Mouse (Mus musculus) retina, postnatal 7 days (tissue): Measurements from ENCODE around the gene Klhdc8b.
A peak's percentile ranks its signal among the peaks of the same experiment; 100 is the strongest.

Experiments
- DNase-seq: peaks from one replicate; pipeline ENCODE4 v3.0.0-alpha.2; 2012; ENCODE audit warnings: low read depth, low spot score

Gene Klhdc8b

DNA sequence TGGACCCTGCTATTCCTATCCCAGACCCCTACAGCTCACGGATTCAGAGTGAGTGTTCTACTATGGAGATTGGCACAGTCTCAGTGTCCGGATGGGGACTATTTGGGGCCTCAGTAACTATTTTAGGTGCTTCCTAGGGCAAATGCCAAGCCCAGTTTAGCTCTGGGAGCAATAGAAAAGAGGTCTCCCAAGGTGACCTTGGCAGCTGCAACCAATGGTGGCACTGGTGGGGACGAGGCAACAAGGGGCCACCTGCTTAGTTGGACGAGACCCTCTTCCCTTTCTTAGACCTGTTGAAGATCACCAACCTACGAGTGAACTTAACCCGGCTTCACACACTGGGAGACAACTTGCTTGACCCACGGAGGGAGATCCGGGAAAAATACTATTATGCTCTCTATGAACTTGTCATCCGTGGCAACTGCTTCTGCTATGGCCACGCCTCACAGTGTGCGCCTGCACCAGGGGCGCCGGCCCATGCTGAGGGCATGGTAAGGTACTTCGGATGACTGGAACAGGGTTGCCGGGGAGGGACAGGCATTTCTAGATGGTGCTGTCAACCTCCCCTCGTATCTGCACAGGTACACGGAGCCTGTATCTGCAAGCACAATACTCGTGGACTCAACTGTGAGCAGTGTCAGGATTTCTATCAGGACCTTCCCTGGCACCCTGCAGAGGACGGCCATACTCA, 20.3 kb upstream of the Klhdc8b start:
- no peak for DNase-seq

DNA sequence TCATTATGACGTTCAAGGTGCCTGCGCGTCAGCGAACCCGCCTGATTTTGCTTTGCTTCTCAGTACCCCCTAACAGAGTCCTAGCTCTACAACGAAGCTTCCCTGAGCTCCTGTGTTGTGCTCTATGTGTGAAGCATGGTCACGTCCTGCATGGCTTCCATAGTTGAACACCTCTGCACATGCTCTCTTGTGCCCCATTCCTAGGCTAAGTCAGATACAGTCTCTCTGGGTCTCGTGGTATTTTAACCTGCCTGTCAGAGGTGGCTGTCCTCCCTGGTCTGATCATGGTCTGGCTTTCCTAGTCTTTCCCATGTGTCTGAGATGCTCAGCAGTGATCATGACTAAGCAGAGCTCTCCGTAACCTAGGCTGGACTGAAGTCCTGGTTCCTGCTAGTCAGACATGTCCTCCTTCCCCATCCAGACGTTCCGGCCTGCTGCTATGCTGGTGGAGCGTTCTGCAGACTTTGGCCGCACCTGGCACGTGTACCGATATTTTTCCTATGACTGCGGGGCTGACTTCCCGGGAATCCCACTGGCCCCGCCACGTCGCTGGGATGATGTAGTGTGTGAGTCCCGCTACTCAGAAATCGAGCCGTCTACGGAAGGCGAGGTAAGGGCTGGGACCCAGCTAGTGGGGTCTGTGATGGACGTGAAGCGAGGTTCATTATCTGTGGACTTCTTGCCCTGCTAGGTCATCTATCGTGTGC, 19.6 kb upstream of the Klhdc8b start:
- DNase-seq = no peak

DNA sequence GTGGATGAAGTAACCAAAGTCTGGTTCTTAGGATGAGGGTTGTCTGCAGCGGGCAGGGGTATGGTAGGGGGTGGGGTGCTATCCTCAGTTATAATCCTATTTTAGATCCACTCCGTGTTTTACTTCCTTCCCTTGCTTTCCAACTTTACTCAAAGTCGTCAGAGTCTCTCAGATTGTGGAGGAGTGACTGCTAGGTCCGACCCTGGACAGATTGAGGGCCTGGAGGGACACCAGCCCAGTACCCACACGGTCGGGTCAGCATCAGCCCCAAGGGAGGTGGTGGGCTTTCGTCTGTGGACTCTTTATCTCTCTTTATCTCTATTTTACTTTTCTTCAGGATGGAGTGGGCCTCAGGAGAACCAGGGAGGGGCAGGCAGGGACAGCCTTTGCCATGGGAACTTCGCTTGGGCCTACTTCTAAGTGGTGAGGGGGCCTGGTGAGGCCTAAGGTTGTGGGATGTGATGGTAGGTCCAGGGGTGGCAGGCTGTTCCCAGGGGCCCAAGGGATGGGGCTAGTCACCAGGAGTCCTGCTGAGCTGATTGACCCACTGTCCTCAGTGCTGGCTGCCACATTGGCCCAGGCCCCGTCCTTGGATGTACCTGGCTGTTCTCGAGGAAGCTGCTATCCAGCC, 18.5 kb upstream of the Klhdc8b start, which contains the start of gene Lamb2:
Gene Lamb2, plus strand, starts transcription at position 16 of the 631 bp plus-strand sequence.
- DNase-seq = no peak

DNA sequence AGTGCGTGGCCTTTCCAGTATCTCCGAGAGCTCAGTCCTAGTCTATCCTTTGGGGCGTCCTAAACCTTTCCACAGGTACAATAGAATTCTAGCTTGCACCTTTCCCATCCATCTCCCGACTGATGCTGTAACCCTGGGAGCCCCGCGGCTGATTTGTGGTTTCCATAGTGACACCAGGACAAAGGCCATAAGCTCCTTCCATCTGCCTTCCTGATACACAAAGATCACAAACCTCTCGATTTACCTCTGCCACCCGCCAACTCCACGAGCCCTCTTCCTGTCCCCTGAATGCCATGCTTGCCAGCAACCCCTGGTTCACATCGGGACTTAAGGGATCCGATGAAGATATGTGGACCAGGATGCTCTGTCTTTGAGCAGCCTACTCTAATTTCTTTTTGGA, 17.9 kb upstream of the Klhdc8b start:
- no peak for DNase-seq

DNA sequence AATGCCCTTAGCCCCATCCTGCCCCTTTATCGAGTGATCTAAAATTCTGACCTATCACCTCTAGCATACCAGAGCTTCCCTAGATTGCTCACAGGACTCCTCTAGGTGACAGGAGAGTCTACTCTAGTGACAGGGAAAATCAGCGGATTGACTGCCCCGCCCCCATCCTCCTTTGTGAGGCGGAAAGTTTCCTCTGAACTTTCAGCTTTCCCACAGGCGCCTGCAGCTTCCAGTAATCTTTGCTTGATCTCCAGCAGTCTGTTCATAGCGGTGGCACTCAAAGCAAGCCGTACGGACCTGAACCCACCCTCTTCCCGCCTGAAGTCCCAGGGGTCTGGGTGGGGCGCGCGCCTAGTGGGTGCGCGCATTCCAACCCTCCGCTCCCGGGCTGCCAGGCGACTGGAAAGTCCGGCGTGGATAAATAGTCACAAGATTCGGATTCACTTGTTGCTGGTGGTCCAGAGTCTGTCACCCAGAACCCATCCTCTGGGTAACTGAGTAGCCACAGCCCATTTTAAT, 17.3 kb upstream of the Klhdc8b start:
- no peak for DNase-seq

DNA sequence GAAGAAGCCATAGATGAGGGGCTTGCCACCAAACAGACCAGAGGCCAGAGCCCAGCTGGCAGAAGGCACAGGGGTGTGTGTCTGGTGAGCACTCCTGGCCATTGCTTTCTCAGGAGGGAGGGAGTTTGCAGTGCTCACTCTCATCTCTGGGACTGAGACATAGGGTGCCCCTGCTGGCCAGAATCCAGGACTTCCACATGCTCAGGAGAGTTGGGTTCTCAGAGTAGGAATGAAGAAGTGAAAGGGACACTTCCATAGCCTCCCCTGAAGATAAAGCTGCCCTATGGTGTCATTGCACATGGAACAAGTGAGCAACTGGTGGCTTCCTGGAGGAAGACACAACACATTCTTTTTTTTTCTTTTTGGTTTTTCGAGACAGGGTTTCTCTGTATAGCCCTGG, 13.1 kb upstream of the Klhdc8b start:
- no peak for DNase-seq

DNA sequence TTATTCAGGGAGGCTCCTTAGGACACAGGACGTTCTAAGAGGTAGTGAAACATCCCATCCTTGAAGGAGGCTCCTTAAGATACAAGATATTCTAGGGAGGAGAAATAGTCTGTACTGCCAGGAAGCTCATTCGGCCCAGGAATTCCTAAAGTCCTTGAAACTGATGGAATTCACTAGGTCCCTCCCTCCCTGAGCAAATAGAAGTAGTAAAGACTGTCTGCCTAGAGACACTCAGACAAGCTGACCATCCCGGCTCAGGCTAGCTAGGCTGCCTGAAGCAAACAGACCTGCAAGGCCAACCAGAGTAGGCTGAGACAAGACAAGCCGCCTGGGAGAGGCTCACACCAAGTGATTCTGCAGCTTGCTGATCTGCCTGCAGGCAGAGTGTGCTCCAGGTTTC, 8.5 kb upstream of the Klhdc8b start:
- no peak for DNase-seq

DNA sequence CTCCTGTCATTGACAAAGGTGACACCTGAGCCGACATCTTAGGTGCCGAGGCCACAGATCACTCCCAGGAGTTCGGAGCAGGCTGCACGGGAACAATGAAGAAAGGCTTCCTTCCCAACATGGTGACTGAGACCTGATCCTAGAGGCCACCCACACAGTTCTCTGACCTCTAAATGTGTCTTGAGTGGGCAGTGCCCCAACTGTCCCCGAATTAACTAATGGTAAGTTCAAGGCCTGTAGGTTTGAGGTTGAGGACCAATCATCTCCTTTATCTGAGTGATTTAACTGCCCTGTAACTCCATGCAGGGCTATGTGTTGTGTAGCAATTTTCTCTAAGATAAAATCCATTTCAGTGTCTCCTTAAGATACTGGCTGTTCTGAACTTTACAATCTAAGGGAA, 8.0 kb upstream of the Klhdc8b start:
- no peak for DNase-seq

DNA sequence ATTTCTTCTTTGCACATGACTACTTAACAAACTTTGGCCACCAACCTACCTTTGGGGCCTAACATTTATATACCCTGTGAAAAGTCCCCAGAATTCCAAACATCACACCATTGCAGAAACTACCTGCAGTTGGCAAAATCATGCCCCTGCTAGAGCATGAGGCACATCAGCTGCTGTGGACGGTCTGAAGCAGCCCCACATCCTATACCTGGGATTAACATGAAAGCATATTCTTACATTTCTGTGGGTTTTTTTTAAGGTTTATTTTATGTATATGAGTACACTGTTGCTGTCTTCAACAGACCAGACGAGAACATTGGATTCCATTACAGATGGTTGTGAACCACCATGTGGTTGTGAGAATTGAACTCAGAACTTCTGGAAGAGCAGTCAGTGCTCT, 4.8 kb upstream of the Klhdc8b start:
- no peak for DNase-seq

DNA sequence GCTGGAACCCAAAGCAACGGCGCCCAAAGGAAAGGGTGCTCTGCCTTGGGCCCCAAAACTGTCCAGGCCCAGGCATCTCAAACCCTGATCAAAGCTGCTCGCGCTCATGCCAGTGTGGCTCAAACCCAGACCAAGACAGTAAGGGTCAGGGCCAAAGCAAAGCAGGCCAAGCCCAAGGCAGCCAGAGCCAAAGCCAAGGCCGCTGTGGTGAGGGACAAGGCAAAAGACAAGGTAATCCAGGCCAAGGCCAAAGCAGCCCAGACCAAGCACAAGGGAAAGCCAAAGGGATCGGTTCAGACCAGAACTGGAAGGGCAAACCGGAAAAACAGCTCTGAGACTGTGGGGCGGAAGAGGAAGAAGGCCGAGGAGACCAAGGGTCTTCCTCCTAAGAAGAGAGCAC, 2.3 kb upstream of the Klhdc8b start:
- DNase-seq = no peak

DNA sequence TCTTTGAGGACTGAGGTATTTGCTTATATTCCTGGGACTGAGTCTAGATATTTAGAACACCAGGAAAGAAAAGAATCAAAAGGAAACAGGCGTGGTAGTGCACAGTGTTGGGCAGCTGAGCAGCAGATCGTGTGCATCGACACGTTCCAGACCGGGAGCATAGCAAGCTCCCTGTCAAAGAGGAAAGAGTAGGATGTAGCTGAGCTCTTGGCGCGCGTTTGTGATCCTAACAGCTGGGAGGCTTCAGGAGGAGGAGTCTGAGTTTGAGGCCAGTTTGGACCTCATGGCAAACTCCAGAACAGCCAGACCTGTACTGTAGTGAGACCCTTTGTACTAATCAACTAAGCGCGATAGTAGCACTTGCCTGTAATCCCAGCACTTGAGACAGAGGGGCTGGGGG, 811 bp upstream of the Klhdc8b start:
- DNase-seq = no peak

DNA sequence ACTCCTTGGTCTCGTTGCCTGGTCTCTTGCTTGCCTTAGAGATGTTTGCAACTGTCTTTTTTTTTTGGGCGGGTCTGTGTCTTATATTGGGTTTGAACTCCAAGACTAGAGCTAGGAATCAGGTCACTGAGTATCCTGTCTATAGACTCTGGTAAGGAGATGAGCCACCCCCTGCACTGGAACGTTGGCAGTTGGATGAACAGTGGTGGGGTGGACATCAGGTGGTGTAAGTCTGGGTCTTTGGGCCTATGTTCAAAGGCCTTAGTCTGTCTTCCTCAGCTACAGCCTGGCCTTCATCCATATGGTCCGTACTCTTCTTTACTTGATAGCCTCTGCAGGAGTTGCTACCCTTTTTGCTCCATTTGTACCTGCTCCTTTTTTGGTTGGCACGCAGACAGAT, 294 bp upstream of the Klhdc8b start:
- DNase-seq = no peak

DNA sequence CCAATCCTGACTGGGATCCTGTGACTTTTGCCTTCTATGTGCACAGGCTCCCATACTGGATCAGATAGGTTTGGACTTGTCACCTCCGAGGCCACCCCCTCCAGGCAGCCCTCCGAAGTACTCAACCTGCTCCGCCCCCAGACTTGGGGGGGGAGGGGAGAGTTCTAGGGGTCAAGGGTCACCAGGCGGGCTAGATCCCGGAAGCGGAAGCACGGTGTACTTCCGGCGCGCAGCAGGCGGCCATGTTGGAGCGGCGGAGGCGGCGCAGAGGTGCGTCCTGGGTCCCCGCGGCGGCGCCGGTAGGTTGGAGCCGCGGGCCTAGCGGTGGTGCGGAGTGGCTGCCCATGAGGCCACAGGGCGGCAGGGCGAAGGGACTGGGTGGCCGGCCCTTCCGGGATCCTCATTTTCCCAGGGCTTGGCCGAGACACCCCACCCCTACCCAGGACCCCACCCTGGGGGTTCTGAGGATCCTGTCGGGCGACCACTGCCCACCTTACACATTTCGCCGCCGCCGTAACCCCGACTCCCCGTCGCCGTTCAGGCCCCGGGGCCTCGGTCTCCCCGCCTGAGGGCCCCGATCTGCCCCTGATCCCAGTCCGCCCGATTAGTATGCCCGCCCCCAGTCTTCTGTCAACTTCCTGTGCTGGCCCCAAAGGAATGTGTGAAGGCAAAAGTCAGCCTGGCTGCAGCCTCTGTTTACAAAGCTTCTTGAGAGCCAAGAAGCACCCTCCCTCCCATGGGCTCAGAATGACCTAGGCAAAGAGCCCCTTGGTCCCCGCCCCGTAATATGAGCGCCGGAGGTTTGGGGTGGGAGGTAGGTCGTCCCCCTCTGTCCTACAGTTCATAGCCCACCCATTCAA, 832 bp downstream of the Klhdc8b start, which contains the start of gene Ccdc71:
Gene Ccdc71, plus strand, starts transcription at position 209 of the 860 bp plus-strand sequence.
- peak; percentile 79 for DNase-seq

DNA sequence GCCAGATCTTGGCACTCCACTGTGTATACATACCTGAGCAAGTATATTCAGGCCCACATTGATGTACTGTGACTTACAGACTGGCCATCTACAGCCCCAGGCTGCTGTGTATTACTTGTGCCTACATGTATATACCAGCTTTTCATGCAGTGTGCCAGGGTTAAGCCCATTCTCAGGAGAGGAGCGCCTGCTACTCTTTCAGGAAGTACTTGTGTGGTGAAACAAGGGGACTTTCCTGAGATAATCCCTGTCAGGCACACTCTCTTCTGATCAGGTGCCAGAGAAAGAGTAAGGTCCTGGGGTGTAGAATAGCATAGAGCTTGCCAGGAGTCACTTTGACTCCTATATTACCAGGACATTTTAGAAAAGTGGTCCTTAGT, 1.5 kb downstream of the Klhdc8b start:
- DNase-seq = no peak

DNA sequence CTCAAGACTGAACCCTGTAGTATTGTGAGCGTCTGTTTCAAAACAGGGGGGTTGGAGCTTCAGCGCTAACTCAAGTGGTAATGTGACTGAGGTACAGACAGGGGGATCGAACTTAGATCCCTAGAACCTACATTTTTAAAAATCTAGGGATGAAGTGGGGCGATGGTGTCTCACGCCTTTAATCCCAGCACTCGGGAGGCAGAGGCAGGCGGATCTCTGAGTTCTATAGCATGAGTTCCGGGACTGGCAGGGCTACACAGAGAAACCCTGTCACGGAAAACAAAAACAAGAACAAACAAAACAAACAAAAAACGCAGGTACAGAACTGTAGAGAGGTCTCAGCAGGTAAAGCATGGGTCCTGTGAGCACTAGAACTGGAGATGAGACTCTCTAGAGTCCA, 4.4 kb downstream of the Klhdc8b start:
- no peak for DNase-seq

DNA sequence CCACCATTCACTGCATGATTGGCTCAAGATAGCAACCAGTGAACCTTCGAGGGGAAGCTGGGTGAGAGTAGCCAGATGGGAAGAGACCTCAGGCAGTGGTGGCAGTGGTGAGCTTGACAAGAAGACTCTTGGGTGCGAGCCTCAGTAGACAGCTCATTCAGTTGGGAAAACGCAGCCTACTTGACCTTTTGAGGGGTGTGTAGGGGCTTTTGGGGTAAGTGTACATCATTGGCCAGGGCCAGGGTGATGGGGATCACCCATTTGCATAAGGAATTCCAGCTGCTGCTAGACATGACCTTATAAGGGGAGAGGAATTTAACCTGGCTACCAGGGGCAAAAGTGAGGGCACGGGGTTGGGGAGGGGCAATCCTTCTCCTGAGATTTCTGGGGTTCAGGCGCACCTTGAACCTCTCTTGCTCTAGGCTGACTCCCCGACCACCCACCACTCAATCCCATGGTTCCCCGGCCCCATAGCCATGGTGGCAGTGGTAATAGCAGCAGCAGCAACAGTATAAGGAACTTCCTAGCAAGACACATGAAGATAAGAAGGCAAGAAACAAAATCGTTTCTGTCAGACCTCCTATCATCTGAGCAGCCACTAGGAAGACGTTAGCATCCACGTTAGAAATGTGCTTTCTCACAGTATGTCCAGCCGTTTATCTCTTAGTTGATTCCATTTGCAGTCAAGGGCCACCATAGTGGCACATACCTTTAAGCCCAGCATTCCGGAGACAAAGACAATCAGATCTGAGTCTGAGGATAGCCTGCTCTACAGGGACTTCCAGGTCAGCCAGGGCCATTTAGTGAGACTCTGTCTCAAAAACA, 5.4 kb downstream of the Klhdc8b start:
- DNase-seq = no peak

DNA sequence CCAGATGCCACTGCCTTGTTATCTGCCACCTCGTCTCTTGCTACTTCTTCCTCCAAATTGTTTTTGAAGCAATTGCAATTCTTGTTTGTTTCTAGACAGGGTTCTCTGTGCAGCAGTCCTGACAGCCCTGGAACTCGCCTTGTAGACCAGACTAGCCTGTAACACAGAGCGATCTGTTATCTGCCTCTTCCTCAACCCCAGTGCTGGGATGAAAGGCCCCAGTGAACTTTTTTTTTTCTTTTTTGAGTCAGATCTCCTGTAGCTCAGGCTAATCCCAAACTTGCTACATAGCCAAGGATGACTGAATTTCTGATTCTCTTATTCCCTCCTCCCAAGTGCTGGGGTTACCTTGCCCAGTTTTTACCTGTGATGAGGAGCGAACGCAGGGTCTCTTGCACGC, 7.0 kb downstream of the Klhdc8b start:
- DNase-seq = no peak

DNA sequence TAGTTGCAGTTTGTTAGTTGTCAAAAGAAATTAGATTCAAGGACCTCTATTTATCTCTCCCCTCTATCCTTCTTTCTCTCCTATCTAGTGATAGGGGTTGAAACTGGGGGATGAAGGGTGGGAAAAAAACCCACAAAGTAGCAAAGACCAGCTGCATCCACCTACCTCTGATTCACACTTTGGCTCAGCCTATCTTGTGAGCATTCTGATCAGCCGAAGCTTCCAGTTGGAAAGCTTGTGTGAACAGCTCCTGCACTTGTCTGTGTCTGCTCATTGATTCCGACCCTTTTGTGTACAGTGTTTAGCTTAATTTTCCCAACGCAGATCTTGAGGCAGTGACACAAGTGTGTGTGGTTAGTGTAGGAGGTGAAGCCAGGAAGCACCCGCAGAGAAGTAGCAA, 7.9 kb downstream of the Klhdc8b start:
- DNase-seq = no peak

DNA sequence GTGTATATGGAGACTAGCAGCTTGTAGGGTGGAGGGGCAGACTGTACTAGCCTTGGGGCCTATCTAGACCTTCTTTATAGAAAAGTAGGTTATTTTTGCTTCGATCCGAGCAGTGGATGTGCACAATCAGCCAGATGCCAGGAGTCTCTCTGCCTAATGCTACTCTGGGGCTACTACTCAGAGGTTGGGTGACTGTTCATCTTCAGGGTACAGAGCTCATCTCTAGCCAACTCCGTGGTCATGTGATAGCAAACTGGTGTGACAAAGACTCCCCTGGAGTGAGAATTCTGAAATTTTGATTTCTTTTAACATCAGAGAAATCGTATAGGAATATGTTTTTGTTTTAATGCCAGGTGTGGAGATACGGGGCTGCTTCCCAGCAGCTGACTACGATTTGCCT, 8.5 kb downstream of the Klhdc8b start:
- no peak for DNase-seq

DNA sequence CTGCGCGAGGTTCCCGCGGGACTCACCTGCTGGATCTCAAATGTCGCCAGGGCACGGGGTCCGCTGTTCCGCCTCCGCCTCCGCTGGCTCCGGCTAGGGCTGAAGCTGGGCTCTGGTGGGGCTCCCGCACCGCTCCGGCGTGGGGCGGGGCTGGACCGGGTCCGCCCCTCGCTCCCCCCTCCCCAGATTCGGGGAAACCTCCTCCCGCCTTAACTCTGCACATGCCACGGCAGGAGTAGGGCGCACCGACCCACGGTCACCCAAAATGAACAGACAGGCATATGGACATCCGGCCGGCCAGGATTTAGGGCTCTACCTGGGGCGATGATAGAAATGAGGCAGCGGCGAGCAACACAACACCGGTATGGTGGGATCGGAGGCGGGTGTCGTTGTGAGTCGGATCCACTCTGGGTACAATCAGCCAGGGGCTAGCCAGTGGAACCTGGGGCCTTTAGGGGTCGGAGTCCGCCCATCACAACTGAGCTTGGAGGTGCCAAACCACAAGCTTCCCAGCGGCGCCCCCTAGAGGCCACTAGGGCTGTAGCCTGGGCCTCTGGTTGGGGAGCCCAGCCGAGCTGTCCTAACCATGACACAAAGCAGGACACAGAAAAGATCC, 9.0 kb downstream of the Klhdc8b start:
- peak; percentile 87 for DNase-seq
